Mouse (Mus musculus) mouse trophoblast stem cell (cell line): ENCODE data around the gene Tsr3.

Experiments used
- in situ Hi-C, 2 experiments: fragments of 300-500 bp; cut with MseI, MboI; formaldehyde crosslinking; loops; 2 replicates in 1 of 2; 3 replicates in 1 of 2; pipeline ENCODE4 v1.15.1; 2025

The Tsr3 gene

GRCm38 (mm10) chr17:25243131-25243780 lies 3.3 kb downstream of the Tsr3 start:
- in situ Hi-C loops, result no loop called here

- in situ Hi-C loops, result no loop called here
Measured at GRCm38 (mm10) chr17:25244239-25244638, 4.3 kb downstream of the Tsr3 start.

- in situ Hi-C loops, result no loop called here
Measured at GRCm38 (mm10) chr17:25248033-25248750, 8.2 kb downstream of the Tsr3 start.

GRCm38 (mm10) chr17:25250181-25250835 lies 10.3 kb downstream of the Tsr3 start:
- in situ Hi-C loops, result no loop called here

GRCm38 (mm10) chr17:25252643-25253042 lies 12.7 kb downstream of the Tsr3 start:
- in situ Hi-C loops, result no loop called here

- in situ Hi-C loops, result no loop called here
Measured at GRCm38 (mm10) chr17:25253760-25254159, 13.8 kb downstream of the Tsr3 start.

- in situ Hi-C loops, result no loop called here
Measured at GRCm38 (mm10) chr17:25255110-25255509, 15.1 kb downstream of the Tsr3 start.

GRCm38 (mm10) chr17:25256140-25256754 lies 16.3 kb downstream of the Tsr3 start, which contains the start of gene Baiap3:
Baiap3 (minus strand) TSS chr17:25256364.
- in situ Hi-C loops, result no loop called here

- in situ Hi-C loops, result no loop called here
Measured at GRCm38 (mm10) chr17:25257804-25258261, 17.9 kb downstream of the Tsr3 start.

- in situ Hi-C loops, result no loop called here
Measured at GRCm38 (mm10) chr17:25264453-25264852, 24.5 kb downstream of the Tsr3 start.

- in situ Hi-C loops, result no loop called here
Measured at GRCm38 (mm10) chr17:25270795-25271335, 30.9 kb downstream of the Tsr3 start.

GRCm38 (mm10) chr17:25272326-25272725 lies 32.4 kb downstream of the Tsr3 start:
- in situ Hi-C loops, result no loop called here

GRCm38 (mm10) chr17:25272951-25273705 lies 33.2 kb downstream of the Tsr3 start:
- in situ Hi-C loops, result no loop called here

GRCm38 (mm10) chr17:25273706-25274501 lies 33.9 kb downstream of the Tsr3 start:
- in situ Hi-C loops, result no loop called here

- in situ Hi-C loops, result no loop called here
Measured at GRCm38 (mm10) chr17:25274571-25275346, 34.8 kb downstream of the Tsr3 start, which contains the start of gene Ube2i. Ube2i (minus strand) TSS chr17:25274622.

- in situ Hi-C loops, result no loop called here
Measured at GRCm38 (mm10) chr17:25275833-25276232, 35.9 kb downstream of the Tsr3 start.

GRCm38 (mm10) chr17:25282133-25282532 lies 42.2 kb downstream of the Tsr3 start:
- in situ Hi-C loops, result no loop called here

- in situ Hi-C loops, result no loop called here
Measured at GRCm38 (mm10) chr17:25285033-25285432, 45.1 kb downstream of the Tsr3 start.

GRCm38 (mm10) chr17:25288842-25289241 lies 48.9 kb downstream of the Tsr3 start:
- in situ Hi-C loops, result no loop called here
